Mouse (Mus musculus): Measurements from ENCODE around the gene Ccdc110. TPM values are rescaled to one million over a fixed set of nuclear protein-coding genes. Genes with fewer than 3 reads are reported as not detected.

Gene Ccdc110
- polyA plus RNA-seq (2012; rRNA removed; ENCODE audit: low replicate concordance), result not detected in 2 replicates

DNA sequence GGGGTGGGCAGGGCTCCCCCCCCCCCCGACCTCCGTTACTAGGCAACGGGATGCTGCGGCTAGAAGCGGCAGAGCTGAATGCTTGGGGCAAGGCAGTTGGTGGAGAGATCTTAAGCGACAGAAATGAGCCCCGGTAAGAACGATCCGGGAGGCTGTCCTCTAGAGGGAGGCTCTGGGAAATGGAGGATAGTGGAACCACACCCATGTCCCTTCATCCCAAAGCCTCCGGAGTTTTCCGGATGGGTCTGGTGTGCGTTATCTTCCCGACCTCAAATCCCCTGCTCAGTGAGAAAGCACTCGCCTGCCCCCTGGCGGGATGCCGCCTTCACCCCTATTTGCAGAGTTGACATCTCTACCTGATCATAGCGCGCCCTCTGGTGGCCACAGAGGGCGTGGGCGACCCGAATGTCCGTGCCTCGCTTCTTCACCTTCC lies at the start of gene Ccdc110:
Gene Ccdc110 (plus strand): TSS at position 38 of the 433 bp plus-strand sequence.

DNA sequence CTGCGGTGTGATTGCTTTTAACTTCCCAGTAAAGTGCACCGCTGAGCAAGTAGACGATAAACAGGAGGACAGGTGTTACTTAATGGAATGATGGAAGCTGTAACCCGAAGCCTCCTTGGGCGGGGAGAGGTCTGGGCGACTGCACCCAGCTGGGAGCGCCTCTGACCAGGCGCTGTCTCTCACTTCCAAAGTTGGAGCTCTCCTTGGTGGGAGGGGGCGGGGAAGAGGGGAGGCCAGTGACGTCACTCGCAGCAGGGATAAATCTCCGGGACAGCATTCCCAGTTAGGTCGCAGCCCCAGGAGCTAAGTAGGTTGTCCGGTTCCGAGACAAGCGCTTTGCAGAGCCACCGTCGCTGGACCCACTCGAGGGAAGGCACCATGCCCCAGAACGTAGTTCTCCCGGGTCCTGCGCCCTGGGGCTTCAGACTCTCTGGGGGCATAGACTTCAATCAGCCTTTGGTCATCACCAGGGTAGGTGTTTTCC lies 49.2 kb upstream of the Ccdc110 start, which contains the start of gene Pdlim3:
Gene Pdlim3 (plus strand): TSS at position 260 of the 484 bp plus-strand sequence.

DNA sequence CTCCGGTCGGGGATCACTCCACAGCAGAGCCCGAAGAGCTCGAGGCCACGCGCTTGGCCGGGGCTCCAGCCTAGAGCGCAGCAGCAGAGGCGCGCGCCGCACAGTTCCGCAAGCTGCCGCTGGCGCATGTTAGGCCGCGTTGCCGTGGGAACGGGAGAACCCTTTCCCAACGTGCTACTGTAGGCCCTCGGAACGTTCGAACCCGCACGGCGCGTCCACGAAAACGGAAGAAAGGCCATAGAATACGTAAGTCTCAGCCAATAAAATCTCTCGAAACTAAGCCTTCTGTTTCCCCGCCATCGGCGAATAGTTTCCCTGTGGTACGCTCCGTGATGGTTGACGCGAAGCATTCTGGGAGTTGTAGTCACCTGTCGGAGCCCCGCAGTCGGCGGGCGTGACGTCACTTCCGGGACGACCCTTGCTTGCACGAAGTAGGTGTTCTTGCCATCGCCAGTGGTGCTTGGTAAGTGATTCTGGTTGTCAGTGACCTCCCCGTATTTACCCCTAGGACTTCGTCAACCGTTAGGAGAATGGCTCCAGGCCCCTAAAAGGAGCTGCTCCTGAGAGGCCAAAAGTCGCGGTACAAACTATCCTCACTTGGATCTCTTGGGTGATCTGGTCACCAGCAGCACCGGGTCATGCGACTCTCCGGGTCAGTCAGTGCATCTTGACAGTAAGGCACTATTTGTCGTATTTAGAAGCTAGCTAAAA lies 40.9 kb downstream of the Ccdc110 start, which contains the start of the genes 1700029J07Rik and Ufsp2:
Gene 1700029J07Rik (minus strand): TSS at position 127 of the 711 bp plus-strand sequence.
Gene Ufsp2 (plus strand): TSS at position 403 of the 711 bp plus-strand sequence.

Other genes with a start within 250 kb of the Ccdc110 start
- gene Pdlim3, start 49.2 kb upstream of the Ccdc110 start, polyA plus RNA-seq (2012; rRNA removed; ENCODE audit: low replicate concordance), result 20.4 and 306 TPM in 2 replicates
- gene 1700029J07Rik, start 40.6 kb downstream of the Ccdc110 start, polyA plus RNA-seq (2012; rRNA removed; ENCODE audit: low replicate concordance), result 0.43 and 1.2 TPM in 2 replicates
- gene Ufsp2, start 40.9 kb downstream of the Ccdc110 start, polyA plus RNA-seq (2012; rRNA removed; ENCODE audit: low replicate concordance), result 21.2 and 22.4 TPM in 2 replicates
- gene Lrp2bp, start 64.7 kb downstream of the Ccdc110 start, polyA plus RNA-seq (2012; rRNA removed; ENCODE audit: low replicate concordance), result 0.04 and 0.36 TPM in 2 replicates
- 1.4 and 1.6 TPM in 2 replicates for gene Ankrd37, start 71.1 kb downstream of the Ccdc110 start, polyA plus RNA-seq (2012; rRNA removed; ENCODE audit: low replicate concordance)
- 5.0 and 7.4 TPM in 2 replicates for gene Cfap97, start 217.2 kb downstream of the Ccdc110 start, polyA plus RNA-seq (2012; rRNA removed; ENCODE audit: low replicate concordance)
- 4.6 and 4.9 TPM in 2 replicates for gene Snx25, start 217.5 kb downstream of the Ccdc110 start, polyA plus RNA-seq (2012; rRNA removed; ENCODE audit: low replicate concordance)